ENCODE assay signal across 8 mouse cellular contexts in the genomic region with DNA sequence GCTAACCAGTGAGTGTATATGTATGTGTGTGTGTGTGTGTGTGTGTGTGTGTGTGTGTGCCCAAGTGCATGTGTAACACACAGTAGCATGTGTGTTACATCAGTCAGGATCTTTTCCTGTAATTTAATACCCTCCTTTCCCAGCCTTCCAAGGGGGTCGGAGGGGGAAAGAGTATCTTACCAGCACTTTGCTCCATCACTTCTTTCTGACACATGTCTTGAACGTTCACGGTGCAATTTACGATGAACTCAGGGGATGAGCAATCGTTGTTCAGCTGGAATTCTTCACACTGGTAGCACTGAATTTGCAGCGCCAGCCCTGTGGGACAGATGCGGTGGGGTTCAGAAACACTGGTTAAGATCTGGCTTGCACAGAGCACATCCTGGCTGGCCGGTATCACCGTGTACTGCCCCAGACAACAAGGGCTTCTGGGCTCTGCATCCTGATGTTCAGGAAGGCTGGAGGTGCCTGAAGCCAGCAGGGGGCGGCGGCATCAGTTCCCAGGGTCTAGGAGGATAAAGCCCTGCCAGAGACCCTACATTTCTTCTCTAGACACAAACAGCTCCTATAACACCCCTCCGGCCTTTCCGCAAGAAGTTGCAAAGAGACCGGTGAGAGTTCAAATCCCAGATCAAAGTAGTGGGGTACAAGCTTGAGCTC. TPM values are rescaled to one million over a fixed set of nuclear protein-coding genes. Genes with fewer than 3 reads are reported as not detected.
DNase-seq lines count a peak whose midpoint lies in the region; ATAC-seq and TF ChIP-seq lines count a peak whose summit lies in the region.

No protein-coding gene starts in this region.

- H3K4me1 ChIP-seq in heart, embryonic 10.5 days, result peaks cover 17% of the 10 kb centered on the region
- no peaks in the 10 kb centered on the region for H3K4me1 ChIP-seq in ES-Bruce4 (ENCODE audit: control insufficient read depth, insufficient read depth, low read length)
- peaks cover 28% of the 10 kb centered on the region for H3K4me1 ChIP-seq in embryonic facial prominence, embryonic 12.5 days
- H3K4me1 ChIP-seq in hindbrain, embryonic 12.5 days, result peaks cover 23% of the 10 kb centered on the region
- no peaks in the 10 kb centered on the region for H3K4me1 ChIP-seq in liver, embryonic 14.5 days (replicated peaks; ENCODE audit: control insufficient read depth in 2 of 2, insufficient read depth in 2 of 2, low read length in 1 of 2)
- 0 out of 2 replicates have a peak, but pooled peaks cover 3% of the 10 kb centered on the region for H3K4me1 ChIP-seq in stomach, postnatal 0 days (replicated peaks; ENCODE audit: control insufficient read depth, insufficient read depth)

- TF ChIP-seq POLR2A in ES-Bruce4 (IDR thresholded peaks at IDR 0.05; ENCODE audit: insufficient read depth, low read length), result no peak

- peak; percentile 39; the same call in 1 of the 2 replicates for ATAC-seq in embryonic facial prominence, embryonic 12.5 days (ENCODE audit: insufficient number of reproducible peaks, insufficient read depth, low FRiP score, low TSS enrichment)
- peak; percentile 36; the same call in 1 of the 2 replicates for ATAC-seq in hindbrain, embryonic 12.5 days (ENCODE audit: low FRiP score)
- ATAC-seq in liver, embryonic 14.5 days (ENCODE audit: insufficient read depth), result no peak
- ATAC-seq in stomach, postnatal 0 days (ENCODE audit: low FRiP score, low TSS enrichment), result no peak
- no peak for ATAC-seq in inflammation-experienced regulatory T-cells, adult 6 months

- H3K36me3 ChIP-seq in heart, embryonic 10.5 days, result no peaks in the 10 kb centered on the region
- no peaks in the 10 kb centered on the region for H3K36me3 ChIP-seq in ES-Bruce4 (ENCODE audit: control insufficient read depth, insufficient read depth, low read length, poor library complexity, severe bottlenecking)
- no peaks in the 10 kb centered on the region for H3K36me3 ChIP-seq in embryonic facial prominence, embryonic 12.5 days
- no peaks in the 10 kb centered on the region for H3K36me3 ChIP-seq in hindbrain, embryonic 12.5 days
- no peaks in the 10 kb centered on the region for H3K36me3 ChIP-seq in liver, embryonic 14.5 days (replicated peaks; ENCODE audit: control insufficient read depth, insufficient read depth, low read depth)
- H3K36me3 ChIP-seq in stomach, postnatal 0 days (ENCODE audit: control insufficient read depth, insufficient read depth, low read length), result no peaks in the 10 kb centered on the region

- DNase-seq in heart, embryonic 10.5 days (ENCODE audit: low spot score), result peak; percentile 76
- no peak for DNase-seq in heart, adult 8-10 months (ENCODE audit: low spot score)
- DNase-seq in liver, embryonic 14.5 days (ENCODE audit: low read depth in 3 of 3, low spot score in 3 of 3), result no peak
- peak; percentile 18 for DNase-seq in stomach, postnatal 0 days (ENCODE audit: low spot score)

- peak; percentile 29 for TF ChIP-seq CTCF in ES-Bruce4 (IDR thresholded peaks at IDR 0.05; ENCODE audit: low read depth, low read length)
- peak; percentile 37; the same call in 1 of the 2 replicates for TF ChIP-seq CTCF in liver, embryonic 14.5 days (IDR thresholded peaks at IDR 0.05; ENCODE audit: low read depth)
- TF ChIP-seq CTCF in stomach, postnatal 0 days (IDR thresholded peaks at IDR 0.05; ENCODE audit: low read depth), result peak; percentile 59

- H3K9me3 ChIP-seq in heart, embryonic 10.5 days, result no peaks in the 10 kb centered on the region
- H3K9me3 ChIP-seq in ES-Bruce4 (replicated peaks; ENCODE audit: control insufficient read depth, insufficient read depth, low read length, poor library complexity, severe bottlenecking), result no peaks in the 10 kb centered on the region
- no peaks in the 10 kb centered on the region for H3K9me3 ChIP-seq in embryonic facial prominence, embryonic 12.5 days
- no peaks in the 10 kb centered on the region for H3K9me3 ChIP-seq in hindbrain, embryonic 12.5 days (replicated peaks)
- H3K9me3 ChIP-seq in liver, embryonic 14.5 days (ENCODE audit: control insufficient read depth, low read length), result no peaks in the 10 kb centered on the region
- no peaks in the 10 kb centered on the region for H3K9me3 ChIP-seq in stomach, postnatal 0 days (ENCODE audit: control insufficient read depth, low read length)

- no peak overlapping the region for H3K27ac ChIP-seq in heart, embryonic 10.5 days
- H3K27ac ChIP-seq in ES-Bruce4 (ENCODE audit: insufficient read depth, low read length), result no peak overlapping the region
- H3K27ac ChIP-seq in embryonic facial prominence, embryonic 12.5 days, result no peak overlapping the region
- H3K27ac ChIP-seq in hindbrain, embryonic 12.5 days, result 0 out of 2 replicates have a peak overlapping the region, but pooled peaks have one; percentile 13
- no peak overlapping the region for H3K27ac ChIP-seq in liver, embryonic 14.5 days
- H3K27ac ChIP-seq in stomach, postnatal 0 days (replicated peaks), result no peak overlapping the region

- peak overlapping the region; percentile 66 for H3K4me3 ChIP-seq in heart, embryonic 10.5 days
- 0 out of 2 replicates have a peak overlapping the region, but pooled peaks have one; percentile 19 for H3K4me3 ChIP-seq in ES-Bruce4 (ENCODE audit: low read depth, low read length)
- peak overlapping the region; percentile 52 for H3K4me3 ChIP-seq in embryonic facial prominence, embryonic 12.5 days
- peak overlapping the region; percentile 46 for H3K4me3 ChIP-seq in hindbrain, embryonic 12.5 days
- H3K4me3 ChIP-seq in liver, embryonic 14.5 days (ENCODE audit: insufficient read depth in 1 of 2, low read depth in 2 of 2, low read length in 2 of 2), result no peak overlapping the region
- no peak overlapping the region for H3K4me3 ChIP-seq in stomach, postnatal 0 days (ENCODE audit: low read depth, low read length)

- WGBS in heart, embryonic 10.5 days, result 14% methylated on average over 14 of the region's 14 CpGs
- WGBS in embryonic facial prominence, embryonic 12.5 days, result 3% methylated on average over 14 of the region's 14 CpGs
- WGBS in hindbrain, embryonic 12.5 days, result 7% methylated on average over 14 of the region's 14 CpGs
- WGBS in liver, embryonic 14.5 days (ENCODE audit: insufficient replicate concordance), result 17% methylated on average over 14 of the region's 14 CpGs
- 13% methylated on average over 14 of the region's 14 CpGs for WGBS in stomach, postnatal 0 days

- peak overlapping the region; percentile 97 for H3K4me2 ChIP-seq in embryonic facial prominence, embryonic 12.5 days (replicated peaks)
- H3K4me2 ChIP-seq in hindbrain, embryonic 12.5 days (replicated peaks), result peak overlapping the region; percentile 81
- no peak overlapping the region for H3K4me2 ChIP-seq in liver, embryonic 14.5 days (ENCODE audit: low read depth)
- H3K4me2 ChIP-seq in stomach, postnatal 0 days (replicated peaks; ENCODE audit: low read depth), result peak overlapping the region; percentile 78; the same call in 1 of the 2 replicates

- peaks cover 46% of the 10 kb centered on the region for H3K27me3 ChIP-seq in heart, embryonic 10.5 days (ENCODE audit: insufficient read depth, poor library complexity, severe bottlenecking)
- H3K27me3 ChIP-seq in ES-Bruce4 (ENCODE audit: control insufficient read depth, insufficient read depth, low read length, poor library complexity, severe bottlenecking), result no peaks in the 10 kb centered on the region; the same call in 1 of the 2 replicates
- H3K27me3 ChIP-seq in embryonic facial prominence, embryonic 12.5 days, result peaks cover 37% of the 10 kb centered on the region
- peaks cover 18% of the 10 kb centered on the region for H3K27me3 ChIP-seq in hindbrain, embryonic 12.5 days
- peaks cover 32% of the 10 kb centered on the region for H3K27me3 ChIP-seq in liver, embryonic 14.5 days (ENCODE audit: control insufficient read depth, insufficient read depth, low read length)
- H3K27me3 ChIP-seq in stomach, postnatal 0 days (ENCODE audit: control insufficient read depth, insufficient read depth, low read length), result peaks cover 9% of the 10 kb centered on the region; the same call in 1 of the 2 replicates

- no peak overlapping the region for H3K9ac ChIP-seq in ES-Bruce4 (ENCODE audit: low read depth, poor library complexity, severe bottlenecking)
- H3K9ac ChIP-seq in embryonic facial prominence, embryonic 12.5 days, result no peak overlapping the region
- no peak overlapping the region; the same call in 1 of the 2 replicates for H3K9ac ChIP-seq in hindbrain, embryonic 12.5 days
- no peak overlapping the region for H3K9ac ChIP-seq in liver, embryonic 14.5 days (replicated peaks)
- no peak overlapping the region for H3K9ac ChIP-seq in stomach, postnatal 0 days (ENCODE audit: low read length)

- TF ChIP-seq EP300 in ES-Bruce4 (IDR thresholded peaks at IDR 0.05; ENCODE audit: insufficient read depth, low read depth, low read length), result no peak
- TF ChIP-seq EP300 in liver, embryonic 14.5 days (IDR thresholded peaks at IDR 0.05; ENCODE audit: low read depth), result no peak
- no peak for TF ChIP-seq EP300 in stomach, postnatal 0 days (optimal IDR thresholded peaks at IDR 0.05)

RNA-seq across cellular contexts. Expression of a gene that starts 2.6 kb away (rescaled TPM):
- 1.5 and 1.6 TPM in 2 replicates for polyA plus RNA-seq in heart, embryonic 10.5 days (2016; fragmentation: Nextera tagmentation; extraction: Ambion mirVana)
- total RNA-seq in heart, adult 8-10 months (2022), result under 1 TPM; 0.22 to 0.87 (median 0.46) TPM
- polyA plus RNA-seq in ES-Bruce4 (2011; ENCODE audit: insufficient read depth, insufficient read length, low read depth, missing spikeins), result 0.84 TPM in 1 of 2 replicates, not detected in the other
- polyA plus RNA-seq in embryonic facial prominence, embryonic 12.5 days (2016; fragmentation: Nextera tagmentation; extraction: Ambion mirVana), result 8.3 and 11.0 TPM in 2 replicates
- 20.7 and 24.8 TPM in 2 replicates for polyA plus RNA-seq in hindbrain, embryonic 12.5 days (2016; fragmentation: Nextera tagmentation; extraction: Ambion mirVana)
- 0.17 TPM in 2 replicates for polyA plus RNA-seq in liver, embryonic 14.5 days (2012; rRNA removed)
- polyA plus RNA-seq in liver, embryonic 14.5 days (2014; fragmentation: Nextera tagmentation; extraction: Ambion mirVana), result 0.13 and 0.15 TPM in 2 replicates
- polyA plus RNA-seq in stomach, postnatal 0 days (2015; fragmentation: Nextera tagmentation; extraction: Ambion mirVana), result 0.79 and 1.2 TPM in 2 replicates
- polyA plus RNA-seq in inflammation-experienced regulatory T-cells, adult 6 months (2017; shearing (Covaris generic)), result not detected

Comparison
In these comparisons a context has a peak if more than half of its experiments do, and no peak if none do; other contexts are left out.
1. DNase-seq: peak in heart, embryonic 10.5 days (single experiment) and stomach, postnatal 0 days (single experiment); none in heart, adult 8-10 months (single experiment) and liver, embryonic 14.5 days (0 of 3).
2. H3K4me3 ChIP-seq: peak in heart, embryonic 10.5 days (single experiment), ES-Bruce4 (single experiment), embryonic facial prominence, embryonic 12.5 days (single experiment) and hindbrain, embryonic 12.5 days (single experiment); none in liver, embryonic 14.5 days (0 of 2) and stomach, postnatal 0 days (single experiment).
3. ATAC-seq: peak in embryonic facial prominence, embryonic 12.5 days (single experiment) and hindbrain, embryonic 12.5 days (single experiment); none in liver, embryonic 14.5 days (single experiment), stomach, postnatal 0 days (single experiment) and inflammation-experienced regulatory T-cells, adult 6 months (single experiment).
4. Peak in every context shown above with its lines, with median percentiles within 50 percentile points of each other: CTCF ChIP-seq.